Mouse (Mus musculus) gonadal fat pad, adult 2 months (tissue): ENCODE measurements at regions not wholly inside any gene's neighbourhood (a gene's known extent, or its start where the extent isn't known, plus 50 kb on each side); places are given as distances from the start of the nearest gene placed in this dataset.

Experiments
- DNase-seq: peaks from one replicate; pipeline ENCODE4 v3.0.0-alpha.2; 2012; ENCODE audit warnings: low read depth

DNA sequence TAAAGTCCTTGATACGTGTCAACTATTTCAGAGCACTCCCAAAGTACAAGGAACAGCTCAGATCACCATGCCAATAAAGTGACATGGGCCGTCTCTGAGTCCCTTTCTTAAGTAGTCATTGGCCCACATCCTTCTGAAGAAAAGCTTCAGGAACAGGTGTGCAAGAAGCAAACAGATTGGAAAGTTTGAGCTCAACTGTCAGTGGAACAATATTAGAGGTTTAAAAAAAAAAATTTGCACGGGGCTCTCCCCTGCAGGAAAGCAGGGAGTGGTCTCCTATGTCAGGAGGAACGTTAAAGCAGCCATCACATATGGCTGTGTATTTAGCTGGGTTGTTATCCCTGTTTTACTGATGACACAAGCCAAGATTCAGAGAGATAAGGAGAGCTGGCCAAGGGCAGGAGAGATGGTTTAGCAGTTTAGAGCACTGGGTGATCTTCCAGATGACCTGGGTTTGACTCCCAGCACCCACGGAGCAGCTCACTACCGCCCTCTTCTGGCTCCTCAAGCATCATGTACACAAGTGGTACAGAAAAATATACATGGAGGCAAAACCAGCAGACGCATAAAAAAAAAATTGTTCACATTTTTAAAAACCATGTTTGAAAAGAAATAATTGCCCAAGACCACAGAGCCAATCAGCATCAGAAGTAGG lies 318.3 kb upstream of the Clint1 start:
- DNase-seq: no peak

DNA sequence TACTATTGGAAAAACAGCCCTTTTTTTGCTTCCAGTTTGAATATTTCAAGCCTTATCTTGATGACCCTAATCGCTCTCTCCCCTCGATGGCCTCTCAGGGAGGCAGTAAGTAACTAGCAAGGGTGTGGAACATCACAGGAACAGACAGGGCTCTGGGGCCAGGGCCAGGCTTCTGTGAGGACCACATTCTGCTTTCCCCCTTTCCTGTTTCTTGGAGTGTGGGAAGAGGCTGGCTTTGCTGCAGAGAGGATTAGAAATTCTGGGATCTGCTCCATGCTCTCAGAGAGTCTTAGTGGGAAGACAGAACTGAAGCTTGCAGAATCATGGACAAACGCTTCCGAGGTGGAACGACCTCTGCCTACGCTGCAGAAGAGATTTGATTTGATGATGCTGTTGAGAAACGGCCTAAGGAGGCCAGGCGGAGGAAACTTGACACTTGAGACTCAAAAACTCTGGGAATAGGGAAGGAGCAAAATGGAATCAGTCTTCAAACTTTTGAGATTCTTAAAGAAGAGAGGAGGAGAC lies 316.3 kb upstream of the Clint1 start:
- no peak for DNase-seq

DNA sequence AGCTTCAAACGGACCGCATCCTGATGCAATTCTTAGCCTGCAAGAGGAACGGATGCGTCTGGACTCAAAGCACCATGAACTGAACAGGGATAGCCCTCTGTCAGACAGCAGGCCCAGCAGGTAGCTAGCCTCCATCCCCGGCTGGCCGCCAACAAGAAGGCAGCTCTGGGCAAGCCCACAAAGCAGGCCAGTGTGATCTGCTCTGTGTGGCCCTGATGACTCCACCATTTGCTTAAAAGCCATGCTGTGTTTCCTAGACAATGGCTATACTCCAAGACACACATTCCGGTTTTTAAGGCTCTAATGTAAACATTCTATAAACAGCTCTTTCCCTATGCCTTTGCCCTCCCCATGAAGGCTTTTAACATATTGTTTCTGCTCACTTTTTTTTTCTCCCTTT lies 313.8 kb upstream of the Clint1 start:
- no peak for DNase-seq

DNA sequence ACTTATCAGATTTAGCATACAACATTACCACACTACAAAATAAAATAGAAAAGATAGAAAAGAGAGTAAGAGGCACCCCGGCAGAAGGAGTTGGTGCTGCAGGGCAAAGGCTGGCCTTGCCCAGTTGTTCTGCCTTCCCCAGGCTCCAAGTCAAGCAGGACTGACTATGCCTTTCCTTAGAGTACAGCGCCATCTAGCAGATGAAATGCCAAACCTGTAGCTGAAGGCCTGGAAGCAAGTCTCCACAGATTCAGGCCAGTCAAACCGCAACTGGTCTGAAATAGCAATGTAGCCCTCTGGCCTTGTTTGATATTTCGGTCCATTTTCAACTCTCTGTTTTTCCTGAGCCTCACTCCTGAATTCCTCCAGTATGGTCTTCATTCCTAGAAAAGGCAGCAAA lies 312.4 kb upstream of the Clint1 start:
- DNase-seq: no peak

DNA sequence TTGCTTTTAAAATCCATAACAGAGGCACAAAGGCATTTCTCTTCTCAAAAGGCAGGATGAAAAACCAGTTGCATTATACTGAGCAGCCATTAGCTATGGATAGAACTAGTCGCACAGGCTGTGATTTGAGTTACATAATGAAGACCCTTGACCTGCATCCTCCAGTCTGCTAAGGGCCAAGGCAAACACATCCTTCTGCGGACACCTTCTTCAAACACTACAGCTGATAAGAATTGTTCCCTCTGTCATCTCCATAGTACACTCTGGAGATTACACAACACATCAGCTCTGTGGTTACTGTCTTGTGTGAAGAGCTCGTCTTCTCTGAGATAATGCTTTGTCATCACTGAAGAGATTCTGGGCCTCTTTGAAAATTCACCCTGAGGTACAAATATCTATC lies 307.3 kb upstream of the Clint1 start:
- DNase-seq: no peak

DNA sequence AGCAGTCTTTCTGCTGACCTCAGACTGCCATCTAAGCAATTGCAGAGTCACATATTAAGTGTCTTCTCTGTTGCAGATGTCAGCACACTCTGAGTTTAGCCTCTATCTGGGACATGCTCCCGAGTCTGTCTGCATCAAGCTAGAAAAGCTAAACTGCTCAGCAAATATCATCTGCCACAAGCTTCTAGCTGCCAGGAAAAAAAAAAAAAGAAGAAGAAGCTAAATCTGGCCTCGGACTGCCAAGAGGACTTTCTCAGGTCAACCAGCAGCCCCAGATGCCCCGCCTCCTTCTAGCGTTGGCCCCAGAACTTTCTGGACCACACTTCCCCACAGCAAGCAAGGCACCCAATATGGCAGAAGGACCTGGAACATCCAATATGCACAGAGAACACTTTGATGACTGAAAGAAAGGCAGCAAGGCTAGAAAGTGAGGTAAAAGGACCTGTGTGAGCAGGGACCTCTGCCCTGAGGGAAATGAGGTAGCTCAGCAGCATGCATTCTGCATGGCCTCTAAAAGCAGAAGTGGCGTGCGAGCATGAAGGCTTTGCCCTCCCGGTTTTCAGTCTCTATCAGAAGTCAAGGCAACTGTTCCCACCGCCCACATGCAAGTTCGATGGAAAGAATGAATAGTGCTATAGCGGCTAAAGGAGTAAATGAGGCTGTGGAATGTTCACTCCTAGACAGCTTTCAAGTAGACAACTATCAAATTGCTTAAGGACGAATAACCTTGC lies 305.8 kb upstream of the Clint1 start:
- DNase-seq: no peak

DNA sequence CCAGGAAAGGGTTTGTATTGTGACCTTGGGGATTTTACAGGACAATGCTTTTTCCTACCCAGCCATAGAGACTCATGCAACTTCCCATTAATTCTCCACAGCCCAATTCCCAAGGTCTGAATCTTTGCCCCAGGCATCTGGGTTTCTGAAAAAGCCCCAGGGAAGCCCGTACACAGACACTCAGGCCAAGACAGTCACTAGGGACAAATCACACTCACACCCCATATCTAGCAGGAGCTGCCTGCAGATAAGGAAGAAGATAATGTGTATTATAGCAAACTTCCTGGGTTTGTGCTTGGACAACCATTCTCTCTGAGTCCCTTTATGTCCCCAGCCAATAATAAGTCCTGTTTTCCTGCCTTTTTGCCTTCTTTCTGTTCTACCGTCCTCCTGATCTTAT lies 305.0 kb upstream of the Clint1 start:
- no peak for DNase-seq

DNA sequence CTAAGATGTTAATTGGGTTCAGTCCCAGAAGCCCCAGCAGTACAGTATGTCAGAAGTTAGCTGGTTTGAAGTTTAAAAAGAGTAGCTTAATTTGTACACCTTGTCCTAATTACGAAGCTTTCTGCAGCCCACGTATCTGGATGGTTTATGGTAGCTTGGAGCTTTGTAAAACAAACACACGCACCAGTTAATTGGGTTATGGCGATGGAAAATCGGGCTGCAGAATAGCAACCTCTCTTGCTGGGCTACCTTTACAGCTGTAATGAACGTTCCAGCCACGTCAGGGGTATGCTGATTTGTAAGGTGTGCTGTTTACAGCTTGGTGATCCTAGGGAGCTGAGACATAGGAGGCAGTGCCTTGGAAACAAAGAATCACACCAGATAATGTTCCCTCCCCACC lies 301.5 kb upstream of the Clint1 start:
- DNase-seq: no peak

DNA sequence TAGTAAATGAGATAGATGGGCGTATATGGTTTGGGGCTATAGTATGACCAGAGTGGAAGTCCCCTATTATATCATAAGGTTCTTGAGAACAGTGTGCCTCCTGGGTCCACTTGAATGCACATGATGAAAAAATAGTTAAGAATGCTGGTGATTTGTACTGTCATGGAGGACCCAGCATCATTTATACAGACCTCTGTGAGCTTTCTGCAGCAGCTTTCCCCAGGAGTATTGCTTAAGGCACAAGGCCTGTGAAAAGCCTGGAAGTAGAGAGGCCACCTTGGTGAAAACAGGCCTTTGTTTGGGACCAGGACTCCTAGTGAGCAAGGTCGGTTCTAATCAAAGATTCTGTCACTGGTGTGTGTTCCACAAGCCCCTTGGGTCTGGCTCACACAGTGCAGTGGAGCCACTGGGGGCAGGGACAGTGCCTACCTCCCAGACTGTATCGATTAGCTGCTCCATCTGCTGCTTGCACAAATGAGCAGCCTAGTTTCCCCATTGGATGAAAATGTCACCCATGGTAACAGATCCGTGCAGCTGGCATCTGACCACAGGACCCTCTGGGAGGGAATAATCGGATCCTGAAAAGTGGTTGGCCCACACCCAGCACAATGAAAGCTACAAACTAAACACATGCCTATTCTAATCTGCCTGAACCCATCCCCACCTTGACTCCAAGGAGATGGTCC lies 274.2 kb upstream of the Clint1 start:
- no peak for DNase-seq

DNA sequence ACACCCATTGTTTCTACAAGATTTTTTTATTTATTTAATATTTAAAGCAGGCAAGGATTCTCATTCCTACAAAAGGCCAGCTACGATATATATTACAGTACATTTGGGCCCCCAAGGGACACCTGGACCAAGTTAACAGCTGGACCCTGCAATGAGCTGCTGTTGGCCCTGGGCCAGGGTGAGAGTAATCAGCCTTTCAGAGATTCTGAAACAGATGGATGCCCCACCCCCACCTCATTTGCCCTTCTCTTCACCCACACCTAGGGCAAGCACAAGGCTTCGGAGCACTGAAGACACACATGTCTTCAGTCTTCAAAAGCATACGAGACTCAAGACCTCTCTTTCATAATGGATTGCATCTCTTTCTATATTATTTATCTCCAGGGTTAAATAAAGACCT lies 259.5 kb upstream of the Clint1 start:
- DNase-seq: no peak

DNA sequence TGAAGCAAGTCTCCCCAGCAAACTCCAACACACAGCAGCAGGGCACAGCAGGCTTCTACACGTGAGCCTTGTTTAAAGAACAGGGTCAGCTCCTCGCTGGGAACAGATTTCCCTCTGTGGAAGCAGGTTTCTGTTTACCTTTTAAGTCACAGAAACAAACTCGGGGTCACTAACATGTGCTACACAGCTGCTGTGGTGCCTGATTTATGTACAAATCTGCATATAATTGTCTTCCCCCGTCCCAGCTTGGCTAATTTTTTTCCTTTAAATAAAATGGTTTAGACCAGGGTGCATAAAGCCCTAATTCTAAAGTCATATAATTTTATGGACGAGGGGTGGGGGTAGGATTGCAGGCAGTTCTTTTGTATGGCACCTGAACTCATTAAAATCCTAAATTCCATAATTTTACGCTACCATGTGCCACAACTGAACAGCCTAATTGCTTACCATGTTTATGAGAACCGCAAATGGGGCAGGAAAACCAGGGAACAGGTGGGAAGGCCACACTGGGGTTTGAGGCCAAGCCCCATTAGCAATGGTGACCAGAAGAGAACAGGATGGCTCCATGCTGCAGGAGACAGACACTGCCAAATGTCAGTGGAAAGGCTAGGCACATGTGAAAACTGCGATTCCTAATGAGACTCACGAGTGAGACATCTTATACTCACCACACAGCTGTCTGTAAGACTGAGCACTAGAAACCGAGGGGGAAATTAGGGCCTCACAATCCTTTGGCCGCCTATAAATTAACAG lies 258.8 kb upstream of the Clint1 start:
- no peak for DNase-seq

DNA sequence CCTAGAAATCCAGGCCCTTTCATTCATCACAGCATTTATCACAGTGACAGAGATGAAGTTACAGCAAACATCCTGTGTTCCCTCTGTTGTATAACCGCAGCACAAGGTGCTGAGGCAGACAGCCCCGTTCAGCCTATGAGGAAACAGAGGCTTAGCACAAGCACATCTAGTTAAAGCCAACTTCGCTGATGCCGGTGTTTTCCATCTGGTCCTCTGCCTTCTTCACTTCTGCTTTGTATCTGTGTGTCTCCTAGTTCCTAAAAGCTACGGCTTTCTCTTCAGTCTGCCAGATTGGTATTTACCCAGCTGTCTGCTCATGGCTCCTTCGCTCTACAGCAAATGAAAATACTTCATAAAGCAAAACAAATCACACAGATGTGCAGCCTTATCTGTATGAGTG lies 256.5 kb upstream of the Clint1 start:
- no peak for DNase-seq

DNA sequence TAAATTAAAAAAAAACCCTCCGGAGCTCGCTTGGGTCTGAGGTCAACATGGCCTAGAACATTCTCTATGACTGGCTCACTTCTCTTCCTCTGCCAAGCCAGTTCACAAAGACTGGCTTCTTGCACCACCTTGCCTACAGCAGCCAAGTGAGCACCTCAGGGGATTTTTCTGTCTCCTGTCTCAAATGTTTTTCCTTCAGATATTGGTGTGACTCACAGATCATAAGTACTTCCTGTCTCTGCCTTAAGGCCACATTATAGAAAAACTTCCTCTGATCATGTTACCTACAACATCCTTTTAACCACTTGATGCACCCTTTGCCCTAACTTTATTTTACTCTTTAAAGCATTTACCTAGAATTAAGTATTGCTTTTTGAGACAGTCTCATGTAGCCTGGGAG lies 230.0 kb upstream of the Clint1 start:
- no peak for DNase-seq

DNA sequence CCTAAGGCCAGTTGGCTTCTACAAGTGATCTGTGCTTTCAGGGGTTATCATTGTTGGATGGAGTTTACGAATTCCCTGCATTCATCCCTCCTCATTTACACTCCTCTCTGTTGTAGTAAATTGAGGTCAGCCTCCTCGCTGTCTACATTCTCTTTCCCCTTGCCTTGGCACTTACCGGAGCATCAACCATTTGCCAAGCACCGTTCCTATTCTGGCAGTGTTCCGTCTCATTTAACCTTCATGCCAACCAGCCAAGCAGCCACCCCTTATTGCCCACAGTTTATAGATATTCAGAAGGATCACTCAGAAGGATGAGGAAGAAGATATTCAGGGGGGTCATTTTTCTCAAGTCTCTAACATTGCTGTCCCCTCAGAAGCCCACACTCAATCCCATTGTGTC lies 229.2 kb upstream of the Clint1 start:
- no peak for DNase-seq

DNA sequence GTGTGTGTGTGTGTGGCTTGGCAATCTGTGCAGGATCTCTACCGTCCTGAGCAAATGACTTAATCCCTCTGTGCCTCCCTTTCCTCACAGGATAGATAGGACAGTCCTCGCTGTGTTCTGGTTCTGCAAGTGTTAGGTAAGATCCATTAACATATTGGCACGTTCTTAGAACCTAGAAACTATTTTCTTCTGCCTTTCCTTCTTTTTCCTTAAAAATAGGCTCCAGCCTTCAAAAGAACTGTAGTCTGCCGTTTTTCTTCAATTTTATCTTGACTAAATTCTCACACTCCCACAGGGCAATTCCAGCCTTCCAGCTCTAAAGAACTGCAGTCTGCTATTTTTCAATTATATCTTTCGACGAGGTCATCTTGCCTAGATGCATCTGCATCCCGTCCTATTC lies 227.6 kb upstream of the Clint1 start:
- no peak for DNase-seq

DNA sequence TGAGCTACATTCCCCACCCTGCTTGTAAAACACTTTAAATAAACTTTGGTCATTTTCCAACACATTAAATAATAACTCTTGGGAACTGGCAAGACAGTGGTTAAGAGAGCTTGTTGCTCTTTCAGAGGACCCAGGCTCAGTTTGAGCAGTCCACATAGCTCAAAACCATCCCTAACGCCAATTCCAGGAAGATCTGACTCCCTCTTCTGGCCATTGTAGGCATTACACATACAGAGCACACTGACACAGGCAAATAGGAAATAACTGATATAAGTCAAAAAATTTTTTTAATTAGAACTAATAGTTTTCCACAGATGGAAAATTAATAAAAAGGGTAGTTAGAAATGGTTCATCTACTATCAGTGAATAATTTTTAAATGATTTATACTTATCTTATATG lies 222.6 kb upstream of the Clint1 start:
- no peak for DNase-seq

DNA sequence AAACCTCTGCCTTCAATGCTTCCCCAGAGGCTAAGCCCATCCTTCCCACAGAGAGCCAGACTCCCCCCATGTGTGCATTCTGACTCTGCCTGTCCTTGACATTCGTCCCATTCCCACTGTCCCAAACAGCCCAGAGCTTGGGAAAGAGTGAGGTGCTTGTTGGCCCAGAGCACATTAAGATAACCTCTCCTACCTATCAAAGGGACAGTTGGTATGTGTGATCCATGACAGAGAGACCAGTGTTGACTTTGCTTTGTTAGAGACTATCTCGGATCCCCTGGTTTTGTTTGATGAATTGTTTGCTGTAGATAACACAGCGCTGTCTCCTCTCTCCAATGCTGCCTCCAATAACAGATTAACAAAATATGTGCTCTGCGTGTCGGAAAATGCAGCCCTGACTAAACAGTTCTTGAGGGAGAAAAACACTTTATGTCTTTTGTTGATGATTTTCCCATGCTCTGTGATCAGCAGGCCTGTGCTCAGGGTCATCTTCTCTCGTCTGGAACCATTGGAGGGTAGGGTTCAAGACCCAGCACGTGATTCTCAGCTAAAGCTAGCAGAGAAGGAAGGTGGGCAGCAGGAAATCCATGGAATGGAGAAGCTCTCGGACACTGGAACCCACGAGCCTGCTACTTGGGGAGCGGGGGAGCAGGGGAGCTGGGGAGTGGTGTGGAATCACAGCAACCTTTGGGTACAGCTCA lies 217.2 kb upstream of the Clint1 start:
- no peak for DNase-seq

DNA sequence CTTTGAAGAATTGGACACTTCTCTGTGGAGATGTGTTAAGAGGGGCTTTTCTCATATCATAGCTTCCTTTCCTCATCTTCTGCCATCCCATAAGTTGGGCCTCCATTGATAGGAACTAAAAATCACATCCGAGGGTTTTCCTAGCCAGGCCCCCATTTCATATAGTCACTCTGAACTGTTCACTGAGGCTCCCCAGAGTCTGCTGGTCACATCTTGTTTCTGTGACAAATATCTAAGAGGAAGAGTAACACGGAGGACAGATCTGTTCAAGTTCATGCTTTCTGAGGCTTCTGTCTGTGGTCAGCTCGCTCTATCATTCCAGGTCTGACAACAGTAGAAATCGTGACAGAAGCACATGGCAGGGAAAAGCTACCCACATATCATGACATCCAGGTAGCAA lies 216.0 kb upstream of the Clint1 start:
- no peak for DNase-seq

DNA sequence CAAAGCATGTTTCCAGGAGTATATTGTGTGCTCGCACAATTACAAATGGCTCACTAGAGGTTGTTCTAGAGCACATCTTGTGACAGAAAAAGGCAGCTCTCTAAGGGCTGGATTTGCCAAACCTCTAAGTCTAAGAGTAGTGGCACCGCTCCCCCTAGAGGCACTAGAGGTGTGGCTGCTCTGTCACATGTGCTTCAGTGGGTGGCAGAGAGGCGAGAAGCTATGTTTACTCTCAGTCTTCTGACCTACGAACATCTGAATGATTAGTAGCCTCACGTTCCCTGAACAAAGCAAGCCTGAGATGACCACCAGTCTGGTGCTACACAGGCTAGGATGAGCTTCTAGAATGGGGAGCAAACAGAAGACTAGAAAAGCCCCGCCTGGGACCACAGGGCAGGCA lies 212.6 kb upstream of the Clint1 start:
- DNase-seq: no peak

DNA sequence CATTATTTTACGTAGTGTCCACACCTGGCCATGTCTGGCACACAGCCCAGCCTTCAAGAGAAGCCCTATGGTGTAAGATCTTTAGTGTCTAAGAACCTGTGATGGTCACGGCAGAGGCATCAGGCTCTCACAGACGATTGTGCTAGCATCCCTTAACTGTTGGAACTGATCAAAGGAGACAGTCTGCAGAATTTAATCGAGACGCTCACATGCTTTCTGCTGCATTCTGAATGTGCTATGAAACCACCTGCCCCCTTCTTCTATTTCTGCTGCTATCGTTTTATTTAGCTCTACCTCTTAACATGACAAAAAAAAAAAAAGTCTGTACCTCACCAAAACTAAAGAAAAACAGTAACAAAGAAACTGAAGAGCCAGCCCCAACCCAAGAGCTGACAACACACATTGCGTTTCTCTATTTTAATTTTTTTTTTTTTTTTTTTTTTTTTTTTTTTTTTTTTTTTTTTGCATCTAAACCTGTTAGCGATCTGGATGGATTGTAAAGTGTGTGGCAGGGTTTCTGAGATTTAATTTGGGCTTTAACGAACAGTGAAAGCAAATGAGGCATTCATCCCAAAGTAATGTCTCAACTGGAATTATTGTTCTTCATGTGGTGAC lies 209.6 kb upstream of the Clint1 start:
- no peak for DNase-seq

DNA sequence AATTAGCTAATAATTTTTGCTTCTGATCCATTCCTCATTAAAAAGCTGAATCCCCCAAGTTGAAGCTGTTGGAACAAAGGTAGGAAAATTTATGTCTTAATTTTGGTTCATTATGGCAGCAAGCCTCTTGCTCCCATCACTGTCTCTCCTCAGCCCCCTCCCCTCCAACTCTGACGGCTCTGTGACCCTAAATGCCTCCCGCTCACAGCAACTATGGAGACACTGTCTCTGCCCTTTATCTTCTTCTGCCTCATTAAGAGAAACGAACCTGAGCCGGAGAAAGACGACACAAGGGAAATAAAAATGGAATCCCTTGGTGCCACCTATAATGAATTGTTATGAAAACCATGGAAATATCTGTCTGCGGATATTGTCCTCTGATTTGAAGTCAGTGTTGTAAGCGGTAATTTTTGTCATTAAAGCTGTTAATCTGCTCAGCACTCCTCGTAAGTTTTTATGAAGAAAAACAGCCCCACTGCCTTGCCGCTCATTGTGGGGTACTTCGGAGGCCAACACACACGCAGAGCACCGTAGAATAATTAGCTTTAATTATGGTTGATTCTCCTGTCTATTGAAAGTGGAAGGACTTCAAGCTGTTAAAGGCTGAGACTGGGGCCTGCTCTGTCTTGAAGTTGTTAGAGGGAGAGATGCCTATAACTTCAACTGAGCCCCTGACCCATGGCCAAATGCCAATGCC lies 208.1 kb upstream of the Clint1 start:
- no peak for DNase-seq
